Mouse (Mus musculus): ENCODE measurements around the gene Adgrg3.

GRCm38 (mm10) chr8:95085432-95086141, 68.1 kb downstream of the Adgrg3 start:
- TF ChIP-seq CTCF (IDR thresholded peaks at IDR 0.05; ENCODE audit: low read depth) (no peak), EP300 (IDR thresholded peaks at IDR 0.05; ENCODE audit: low read depth) (no peak)
